Mouse (Mus musculus): ENCODE results near the gene Ift122.

DNA sequence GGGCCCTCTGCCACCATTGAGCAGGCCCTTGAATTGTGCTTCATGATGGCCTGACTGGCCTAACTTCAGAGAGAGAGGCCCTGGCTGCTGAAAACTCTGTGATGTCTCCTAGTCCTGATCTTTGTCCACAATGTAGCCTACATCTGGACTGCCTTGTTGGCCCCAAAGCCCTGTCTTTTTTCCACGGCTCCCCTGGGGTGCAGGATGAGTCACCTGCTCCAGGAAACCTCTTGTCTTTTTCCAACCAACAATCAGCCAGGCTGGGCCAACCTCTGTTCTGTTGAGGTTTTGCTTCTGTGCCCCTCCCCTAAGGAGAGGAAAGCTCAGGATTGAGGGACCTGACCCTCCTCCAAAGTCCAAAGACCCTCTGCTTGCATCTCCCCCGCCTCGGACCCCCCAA is 108.5 kb downstream of the Ift122 start:
- no peak for TF ChIP-seq POLR2A (IDR thresholded peaks at IDR 0.05; ENCODE audit: low read depth, low read length)
- no peak for TF ChIP-seq CTCF (IDR thresholded peaks at IDR 0.05; ENCODE audit: extremely low read depth, insufficient read depth, insufficient read length, insufficient replicate concordance)
